Mouse (Mus musculus) 416B (cell line): ENCODE results near the gene Cadps.

Experiments used
- DNase-seq: peaks from one replicate; pipeline ENCODE4 v3.0.0; 2011; ENCODE audit warnings: low read depth

Cadps gene

DNA sequence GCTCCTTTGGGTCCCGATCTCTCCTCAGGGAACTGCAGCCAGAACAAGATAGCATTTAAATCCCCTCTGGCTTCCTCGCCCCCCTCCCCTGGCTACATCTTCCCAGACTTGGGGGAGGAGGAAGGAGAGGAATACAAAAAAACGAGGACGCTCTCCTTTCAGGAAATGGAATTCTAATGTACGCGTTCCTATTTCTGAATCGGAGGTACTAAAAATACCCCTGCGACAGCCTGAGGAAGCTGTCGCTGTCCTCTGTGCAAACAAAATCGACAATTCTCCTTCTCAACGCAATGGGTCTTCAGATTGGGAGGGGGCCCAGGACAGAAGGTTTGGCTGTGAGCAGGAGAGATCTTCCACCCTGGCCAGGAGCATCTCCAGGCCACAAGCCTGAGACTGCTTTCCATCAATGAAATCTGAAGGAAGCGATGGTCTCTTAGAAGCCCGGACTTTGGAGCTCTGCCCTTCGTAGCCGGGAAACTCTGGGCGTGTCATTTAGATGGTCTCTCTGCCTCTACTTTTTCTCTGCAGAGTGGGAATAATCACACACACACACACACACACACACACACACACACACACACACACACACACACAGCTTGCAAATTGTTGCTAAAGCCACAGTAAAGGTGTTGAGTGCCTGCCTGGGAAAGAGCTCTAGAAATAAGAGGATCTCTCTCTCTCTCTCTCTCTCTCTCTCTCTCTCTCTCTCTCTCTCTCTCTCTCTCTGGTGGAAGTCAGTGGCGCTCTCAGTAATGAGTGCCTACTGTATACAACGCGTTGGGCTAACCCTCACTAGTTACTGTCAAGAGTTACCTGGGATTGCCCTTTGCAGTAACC lies 482.4 kb downstream of the Cadps start:
- no peak for DNase-seq

DNA sequence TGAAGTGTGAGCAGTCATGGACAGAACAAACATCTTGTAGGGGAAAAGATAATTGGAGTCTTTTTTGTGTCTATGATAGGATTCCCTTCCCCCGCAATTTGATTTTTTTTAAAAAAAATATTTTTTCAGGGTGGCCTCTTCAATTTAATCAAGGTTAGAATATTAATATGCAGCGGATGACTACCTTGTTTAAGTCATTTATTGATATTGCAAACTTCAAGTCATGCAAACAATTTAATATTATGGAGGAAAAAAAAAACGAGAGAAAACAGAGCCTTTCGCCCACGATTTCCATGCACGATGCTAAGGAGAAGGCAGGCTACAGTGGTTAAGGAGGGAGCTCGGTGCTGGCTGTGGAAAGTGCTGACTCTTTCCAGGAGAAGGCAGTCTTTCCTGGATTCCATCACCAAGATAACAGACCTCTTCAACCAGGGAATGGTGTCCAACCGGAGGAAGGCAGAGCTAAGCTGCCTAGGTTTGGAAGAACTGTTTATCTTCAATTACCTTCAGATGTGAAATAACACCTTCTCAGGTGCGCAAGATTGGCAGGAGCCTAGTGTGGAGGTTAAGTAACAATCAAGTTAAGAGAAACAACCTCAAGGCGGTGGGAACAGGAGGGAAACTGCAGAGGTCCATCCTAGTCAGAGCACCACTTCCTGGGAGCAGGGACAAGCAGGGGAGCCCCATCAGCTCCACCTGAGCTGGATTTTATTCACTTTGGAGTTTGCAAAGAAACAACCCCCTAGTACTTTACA lies 483.9 kb downstream of the Cadps start:
- no peak for DNase-seq

DNA sequence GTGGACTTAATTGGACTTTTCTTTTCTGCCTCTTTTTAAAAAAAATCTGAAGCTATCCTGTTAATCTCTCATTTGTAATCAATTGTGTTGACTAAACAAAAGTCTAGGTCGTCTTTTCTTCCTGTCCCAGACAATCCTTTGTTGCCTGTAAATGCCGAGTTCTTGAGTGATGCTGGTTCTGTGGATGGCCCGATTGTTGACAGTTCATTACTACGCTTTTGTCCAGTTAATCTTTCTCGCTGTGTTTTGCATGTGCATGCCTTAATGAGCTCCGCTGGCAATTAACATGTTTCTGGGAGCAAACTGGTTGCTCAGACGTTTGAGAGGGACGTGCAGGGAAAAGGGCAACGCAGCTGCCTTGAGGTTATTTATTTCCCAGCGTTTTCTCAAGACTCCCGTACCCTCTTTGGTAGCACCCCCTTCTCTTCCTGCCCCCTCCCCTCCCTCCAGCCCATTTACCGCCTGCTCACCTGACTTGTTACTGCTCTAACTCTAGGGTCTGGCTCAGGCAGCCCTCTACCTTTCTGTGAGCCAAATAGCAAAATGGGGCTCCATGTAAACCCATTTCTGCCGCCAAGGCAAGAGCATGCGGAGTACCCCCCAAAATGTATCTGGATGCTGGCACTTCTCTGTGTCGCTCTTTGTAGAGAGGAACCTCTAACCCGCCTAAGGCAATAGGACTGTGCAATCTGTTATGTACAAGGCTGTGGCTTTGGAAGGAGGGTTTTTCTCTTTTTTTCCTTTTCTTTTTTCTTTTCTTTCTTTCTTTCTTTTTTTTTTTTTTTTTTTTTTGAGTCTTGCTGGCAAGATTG lies 484.7 kb downstream of the Cadps start:
- DNase-seq: no peak

DNA sequence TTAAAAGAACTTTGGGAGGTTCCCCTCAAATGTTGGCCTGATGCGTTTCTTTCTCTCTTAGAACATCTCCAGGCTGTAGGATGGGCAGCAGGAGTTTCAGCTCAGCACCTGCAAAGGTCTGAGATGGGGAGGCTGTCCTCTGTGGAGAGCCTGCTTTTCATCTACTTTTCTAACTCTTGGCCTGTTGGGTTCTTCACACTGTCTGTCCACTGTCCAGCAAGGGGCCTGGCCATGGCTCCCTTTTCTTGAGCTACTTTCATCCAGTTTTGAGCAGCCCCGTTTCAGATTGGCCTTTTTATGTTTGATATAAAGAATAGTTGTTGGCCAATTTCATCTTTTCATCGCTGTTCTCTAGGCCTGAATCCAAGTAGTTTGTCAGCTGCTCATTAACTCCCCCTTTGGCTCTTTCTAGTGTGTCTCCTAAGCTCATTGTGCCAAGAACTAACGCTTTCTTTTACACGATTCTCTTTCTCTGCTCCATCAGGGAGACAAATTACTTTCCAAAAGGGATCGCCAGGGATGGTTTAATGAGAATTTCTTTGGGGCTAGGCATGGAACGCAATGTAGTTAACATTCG lies 485.4 kb downstream of the Cadps start:
- DNase-seq: no peak

DNA sequence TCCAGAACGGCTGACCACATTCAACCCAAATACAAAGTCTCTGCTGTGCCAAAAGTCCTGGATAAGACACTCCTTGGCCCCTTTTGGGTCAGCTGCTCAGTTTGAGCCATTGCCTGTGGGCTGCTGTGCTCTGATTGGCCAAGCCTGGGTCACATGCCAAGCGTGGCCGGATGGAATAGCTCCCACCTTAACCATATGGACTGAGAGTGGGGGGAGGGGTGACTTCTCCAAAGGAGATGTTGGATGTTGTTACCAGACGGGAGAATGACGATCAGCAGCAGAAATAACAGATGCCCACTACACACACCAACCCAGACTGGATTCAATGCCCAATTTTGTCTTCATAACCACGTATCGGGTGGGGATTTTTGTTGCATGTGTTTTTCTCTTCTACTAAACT lies 488.0 kb downstream of the Cadps start:
- DNase-seq: no peak

DNA sequence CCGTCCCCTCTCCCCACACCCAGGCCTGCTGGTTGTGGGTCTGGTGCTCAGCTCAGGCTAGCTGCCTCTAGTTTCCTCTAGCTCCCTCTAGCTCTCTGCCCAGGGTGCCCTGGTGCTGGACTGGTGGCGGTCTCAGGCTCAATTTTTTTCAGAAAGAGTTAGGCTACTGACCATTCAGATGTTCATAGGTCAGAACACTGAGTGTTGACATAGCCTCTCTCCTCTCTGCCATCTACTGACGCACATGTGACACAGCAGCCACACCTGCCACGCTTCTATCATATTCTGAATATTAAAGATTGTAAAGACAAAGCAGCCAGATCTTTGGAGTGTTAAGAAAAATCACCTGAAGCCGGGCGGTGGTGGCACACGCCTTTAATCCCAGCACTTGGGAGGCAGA lies 489.3 kb downstream of the Cadps start:
- peak; percentile 19 for DNase-seq
